Mouse (Mus musculus) forebrain, embryonic 16.5 days (tissue): Measurements from ENCODE around the gene Sesn2. TPM values are rescaled to one million over a fixed set of nuclear protein-coding genes. Genes with fewer than 3 reads are reported as not detected.
"Not testable (repeated sequence)": the region's sequence is repeated elsewhere in the genome, so short reads cannot be mapped to it uniquely, and the experiment has no call there.

Experiments
- ATAC-seq: fragments of 200-750 bp; cut with Nextera tagmentation; 2 replicates; pipeline ENCODE4 v1.8.0; 2017; ENCODE audit warnings: mild to moderate bottlenecking, moderate library complexity
- H3K27ac ChIP-seq: fragments of 300-500 bp; sonication (generic); 2 replicates; pipeline ENCODE4 v1.5.1; 2014; ENCODE audit warnings: low read length, control low read depth
- H3K27me3 ChIP-seq: fragments of 300-500 bp; sonication (generic); replicated peaks from 2 replicates; pipeline ENCODE4 v1.6.1; 2014; ENCODE audit warnings: low read length; ENCODE audit not compliant: control insufficient read depth, insufficient read depth
- H3K36me3 ChIP-seq: fragments of 300-500 bp; sonication (generic); 2 replicates; pipeline ENCODE4 v1.6.1; 2014; ENCODE audit not compliant: control insufficient read depth, insufficient read depth
- H3K4me1 ChIP-seq: fragments of 300-500 bp; sonication (generic); replicated peaks from 2 replicates; pipeline ENCODE4 v1.6.1; 2014; ENCODE audit warnings: low read length; ENCODE audit not compliant: control insufficient read depth, insufficient read depth
- H3K4me2 ChIP-seq: fragments of 300-500 bp; sonication (generic); 2 replicates; pipeline ENCODE4 v1.6.1; 2014; ENCODE audit warnings: mild to moderate bottlenecking, low read length, control low read depth
- H3K4me3 ChIP-seq: fragments of 300-500 bp; sonication (generic); replicated peaks from 2 replicates; pipeline ENCODE4 v1.5.1; 2014; ENCODE audit warnings: mild to moderate bottlenecking, low read length, control low read depth
- H3K9ac ChIP-seq: fragments of 300-500 bp; sonication (generic); replicated peaks from 2 replicates; pipeline ENCODE4 v1.6.1; 2014; ENCODE audit warnings: low read depth, low read length, control low read depth
- H3K9me3 ChIP-seq: fragments of 300-500 bp; sonication (generic); 2 replicates; pipeline ENCODE4 v1.6.1; 2016; ENCODE audit warnings: low read length; ENCODE audit not compliant: control insufficient read depth
- WGBS: fragments of 180-500 bp; shearing (Covaris S2); extraction: QIAGEN DNeasy Blood & Tissue Kit; methylation state at CpG from one replicate; pipeline ENCODE4 v1.1.7; 2014; 5-methylcytosine and 5-hydroxymethylcytosine counted together
- polyA plus RNA-seq: library from polyadenylated mRNA; unstranded; fragments of >200 nt; fragmentation: Nextera tagmentation; extraction: Ambion mirVana; gene quantifications from 2 replicates; pipeline ENCODE4 v1.2.1, GENCODE M21; 2015

Gene Sesn2
- polyA plus RNA-seq, 1 experiment from 2014 or later = 8.3 TPM

GRCm38 (mm10) chr4:132490273-132491010 lies 19.9 kb downstream of the Sesn2 start:
- no peak for ATAC-seq
- H3K36me3 ChIP-seq = no peaks in the 10 kb centered on the region
- H3K27me3 ChIP-seq = no peaks in the 10 kb centered on the region
- no peaks in the 10 kb centered on the region for H3K9me3 ChIP-seq
- peaks cover 6% of the 10 kb centered on the region; the same call in 1 of the 2 replicates for H3K4me1 ChIP-seq
- H3K27ac ChIP-seq = no peak overlapping the region
- H3K4me3 ChIP-seq = no peak overlapping the region
- no peak overlapping the region for H3K9ac ChIP-seq
- WGBS = 86% methylated on average over 15 of the region's 15 CpGs
- no peak overlapping the region for H3K4me2 ChIP-seq

- no peak overlapping the region for H3K4me2 ChIP-seq
- H3K36me3 ChIP-seq = no peaks in the 10 kb centered on the region
- peaks cover 6% of the 10 kb centered on the region; the same call in 1 of the 2 replicates for H3K4me1 ChIP-seq
- ATAC-seq = no peak
- H3K27me3 ChIP-seq = no peaks in the 10 kb centered on the region
- 83% methylated on average over 6 of the region's 6 CpGs for WGBS
- no peak overlapping the region for H3K27ac ChIP-seq
- H3K9me3 ChIP-seq = no peaks in the 10 kb centered on the region
- H3K9ac ChIP-seq = no peak overlapping the region
- no peak overlapping the region for H3K4me3 ChIP-seq
Measured at GRCm38 (mm10) chr4:132488976-132489375, 21.3 kb downstream of the Sesn2 start.

GRCm38 (mm10) chr4:132488521-132488920 lies 21.8 kb downstream of the Sesn2 start:
- Histone ChIP-seq H3K4me2 (no peak overlapping the region), H3K4me1 (peaks cover 6% of the 10 kb centered on the region; the same call in 1 of the 2 replicates), H3K36me3 (no peaks in the 10 kb centered on the region), H3K9ac (no peak overlapping the region), H3K4me3 (no peak overlapping the region), H3K27me3 (no peaks in the 10 kb centered on the region), H3K9me3 (no peaks in the 10 kb centered on the region), H3K27ac (no peak overlapping the region)
- WGBS = 88% methylated on average over 3 of the region's 3 CpGs
- ATAC-seq = no peak

- H3K4me1 ChIP-seq = no peaks in the 10 kb centered on the region
- no peak overlapping the region for H3K4me2 ChIP-seq
- no peaks in the 10 kb centered on the region for H3K9me3 ChIP-seq
- H3K4me3 ChIP-seq = no peak overlapping the region
- H3K27me3 ChIP-seq = no peaks in the 10 kb centered on the region
- no peak overlapping the region for H3K27ac ChIP-seq
- no peaks in the 10 kb centered on the region for H3K36me3 ChIP-seq
- no peak for ATAC-seq
- no peak overlapping the region for H3K9ac ChIP-seq
- WGBS = 71% methylated on average over 5 of the region's 5 CpGs
Measured at GRCm38 (mm10) chr4:132484820-132485219, 25.5 kb downstream of the Sesn2 start.

- Histone ChIP-seq H3K4me3 (no peak overlapping the region), H3K9ac (no peak overlapping the region), H3K36me3 (no peaks in the 10 kb centered on the region), H3K4me1 (no peaks in the 10 kb centered on the region), H3K27ac (no peak overlapping the region), H3K4me2 (no peak overlapping the region), H3K27me3 (no peaks in the 10 kb centered on the region), H3K9me3 (no peaks in the 10 kb centered on the region)
- WGBS = 74% methylated on average over 4 of the region's 4 CpGs
- no peak for ATAC-seq
Measured at GRCm38 (mm10) chr4:132484231-132484630, 26.1 kb downstream of the Sesn2 start.

GRCm38 (mm10) chr4:132482956-132483608 lies 27.2 kb downstream of the Sesn2 start:
- no peak overlapping the region for H3K9ac ChIP-seq
- H3K36me3 ChIP-seq = no peaks in the 10 kb centered on the region
- H3K9me3 ChIP-seq = no peaks in the 10 kb centered on the region
- WGBS = 80% methylated on average over 13 of the region's 13 CpGs
- H3K27ac ChIP-seq = no peak overlapping the region
- H3K4me1 ChIP-seq = no peaks in the 10 kb centered on the region
- H3K4me3 ChIP-seq = no peak overlapping the region
- H3K27me3 ChIP-seq = no peaks in the 10 kb centered on the region
- H3K4me2 ChIP-seq = no peak overlapping the region
- no peak for ATAC-seq

GRCm38 (mm10) chr4:132482104-132482503 lies 28.2 kb downstream of the Sesn2 start:
- H3K27ac ChIP-seq, H3K4me2 ChIP-seq, H3K4me3 ChIP-seq, H3K36me3 ChIP-seq, ATAC-seq, H3K9ac ChIP-seq, H3K4me1 ChIP-seq, H3K9me3 ChIP-seq, H3K27me3 ChIP-seq: not testable (repeated sequence)
- 62% methylated on average over 3 of the region's 3 CpGs for WGBS

- no peak overlapping the region for H3K4me3 ChIP-seq
- WGBS = 94% methylated on average over 8 of the region's 8 CpGs
- H3K9ac ChIP-seq = no peak overlapping the region
- no peak for ATAC-seq
- H3K36me3 ChIP-seq = no peaks in the 10 kb centered on the region
- no peaks in the 10 kb centered on the region for H3K9me3 ChIP-seq
- H3K27ac ChIP-seq = no peak overlapping the region
- no peaks in the 10 kb centered on the region for H3K4me1 ChIP-seq
- H3K27me3 ChIP-seq = no peaks in the 10 kb centered on the region
- H3K4me2 ChIP-seq = no peak overlapping the region
Measured at GRCm38 (mm10) chr4:132477833-132478232, 32.5 kb downstream of the Sesn2 start.

GRCm38 (mm10) chr4:132475895-132476878 lies 34.1 kb downstream of the Sesn2 start:
- ATAC-seq = no peak
- H3K9me3 ChIP-seq = no peaks in the 10 kb centered on the region
- H3K36me3 ChIP-seq = no peaks in the 10 kb centered on the region
- WGBS = 83% methylated on average over 13 of the region's 13 CpGs
- no peak overlapping the region for H3K9ac ChIP-seq
- no peaks in the 10 kb centered on the region for H3K27me3 ChIP-seq
- no peak overlapping the region for H3K4me3 ChIP-seq
- H3K4me2 ChIP-seq = no peak overlapping the region
- no peak overlapping the region for H3K27ac ChIP-seq
- H3K4me1 ChIP-seq = no peaks in the 10 kb centered on the region
